Mouse (Mus musculus) liver, adult 10 weeks (tissue): Measurements from ENCODE around the gene Dohh. TPM values are rescaled to one million over a fixed set of nuclear protein-coding genes. Genes with fewer than 3 reads are reported as not detected.

Source experiments
- polyA plus RNA-seq: library from polyadenylated mRNA; stranded (reverse); fragments of 350-450 nt; fragmentation: Illumina TruSeq; extraction: RNeasy Lipid Tissue Mini Kit (QIAGEN cat#74804); gene quantifications from one replicate; pipeline ENCODE4 v1.2.3, GENCODE M21; 2014; ENCODE audit warnings: low read depth, low replicate concordance

Gene Dohh
- not detected for polyA plus RNA-seq

DNA sequence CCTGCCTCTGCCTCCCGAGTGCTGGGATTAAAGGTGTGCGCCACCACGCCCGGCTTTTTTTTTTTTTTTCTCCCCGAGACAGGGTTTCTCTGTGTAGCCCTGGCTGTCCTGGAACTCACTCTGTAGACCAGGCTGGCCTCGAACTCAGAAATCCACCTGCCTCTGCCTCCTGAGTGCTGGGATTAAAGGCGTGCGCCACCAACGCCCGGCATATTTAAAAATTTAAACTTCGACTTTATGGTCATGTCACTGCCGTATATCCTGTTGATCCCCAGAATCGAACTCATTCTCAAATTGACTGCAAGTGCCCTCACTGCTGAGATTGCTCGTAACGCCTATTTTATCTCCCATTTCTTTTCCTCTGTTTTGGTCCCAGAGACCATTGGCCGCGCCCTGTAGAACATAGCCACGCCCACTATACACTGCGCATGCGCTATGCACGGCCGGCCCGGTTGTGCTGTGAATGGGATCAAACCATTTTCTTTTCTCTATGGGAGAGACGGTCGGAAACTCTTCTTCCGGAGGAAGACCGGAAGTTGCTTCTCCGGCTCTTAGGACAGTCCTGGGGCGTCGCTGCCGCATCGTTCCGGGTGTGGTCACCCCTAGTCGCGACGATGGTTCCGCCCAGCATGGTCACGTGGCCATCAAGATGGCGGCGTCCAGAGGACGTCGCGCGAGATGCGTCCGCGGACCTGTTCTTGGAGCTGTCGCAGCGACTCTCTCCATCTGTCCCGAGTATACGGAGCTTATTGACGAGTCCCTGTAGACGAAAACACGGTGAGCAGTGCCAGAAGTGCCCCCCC lies at the start of gene Dohh, which contains the start of gene Gm48551:
TSS of gene Dohh (plus strand) at position 627 of the 803 bp plus-strand sequence.
TSS of gene Gm48551 (plus strand) at position 665 of the 803 bp plus-strand sequence.

DNA sequence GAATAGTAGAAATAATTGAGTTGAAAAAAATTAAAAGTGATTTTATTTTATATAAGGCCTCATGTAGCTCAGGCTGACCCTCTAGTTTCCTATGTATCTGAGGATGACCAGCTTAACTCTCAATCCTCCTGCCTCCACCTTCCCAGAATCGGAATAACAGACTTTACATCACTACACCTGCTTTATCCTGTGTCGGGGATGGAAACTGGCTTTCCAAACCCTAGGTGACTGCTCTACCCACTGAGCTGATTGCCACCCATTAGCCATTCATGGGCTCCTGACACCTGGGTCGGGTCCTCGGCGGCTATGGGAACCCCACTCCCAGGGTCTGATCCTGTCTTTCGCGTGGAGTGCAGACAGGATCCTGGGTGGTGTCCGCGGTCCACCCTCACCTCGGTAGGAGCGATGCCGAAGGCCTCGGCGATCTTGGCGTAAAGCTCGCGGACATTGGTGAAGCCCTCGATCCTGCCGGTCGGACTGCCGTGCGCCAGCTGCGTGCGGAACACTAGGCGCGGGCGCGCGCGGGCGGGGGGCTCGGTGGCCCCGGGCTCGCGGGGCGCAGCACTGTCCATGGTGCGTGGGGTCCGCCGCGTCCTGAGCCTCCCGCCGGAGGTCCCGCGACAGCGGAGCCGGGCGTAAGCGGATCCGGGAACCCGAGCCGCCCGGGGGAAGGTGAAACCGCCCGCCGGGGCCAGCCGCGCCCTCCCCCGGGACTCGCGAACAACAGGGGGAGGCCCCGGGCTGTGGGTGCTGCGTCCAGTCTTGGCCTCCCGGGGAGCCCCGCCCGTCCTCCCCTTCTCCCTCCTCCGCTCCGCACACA lies 41.3 kb upstream of the Dohh start, which contains the start of gene Gipc3:
TSS of gene Gipc3 (minus strand) at position 581 of the 820 bp plus-strand sequence.

DNA sequence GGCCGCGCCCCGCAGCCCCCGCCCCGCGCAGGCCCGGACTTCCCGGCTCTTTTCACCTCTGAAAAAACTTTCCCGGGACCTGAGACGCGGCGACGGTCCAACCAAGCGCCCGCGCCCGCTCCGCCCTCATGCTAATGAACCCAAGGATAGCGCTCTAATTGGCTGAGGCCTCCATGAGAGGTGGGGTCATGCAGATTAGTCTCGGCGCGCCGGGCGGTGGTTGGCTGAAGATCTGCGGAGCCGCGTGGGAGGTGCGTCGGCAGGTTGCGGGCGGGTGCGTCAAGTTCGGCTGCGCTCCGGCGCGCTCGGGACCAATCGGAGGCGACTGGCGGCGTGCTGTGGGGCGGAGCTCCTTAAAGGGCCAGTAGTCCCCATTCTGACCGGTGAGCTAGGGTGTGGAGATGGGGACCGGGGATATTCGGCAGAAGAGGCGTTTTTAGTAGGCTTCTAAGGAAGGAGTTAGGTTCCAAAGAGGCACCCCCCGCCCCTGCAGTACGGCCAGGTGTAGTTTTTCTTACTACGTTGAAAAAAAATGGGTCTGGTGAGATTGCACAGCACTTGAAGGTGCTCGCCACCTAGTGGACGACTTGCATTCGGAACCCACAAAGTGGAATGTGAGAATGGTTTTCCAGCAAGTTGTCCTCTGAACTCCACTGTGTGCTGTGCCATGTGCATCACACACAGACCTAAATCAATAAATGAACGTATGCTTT lies 33.7 kb upstream of the Dohh start, which contains the start of gene Hmg20b:
TSS of gene Hmg20b (minus strand) at position 130 of the 713 bp plus-strand sequence.

DNA sequence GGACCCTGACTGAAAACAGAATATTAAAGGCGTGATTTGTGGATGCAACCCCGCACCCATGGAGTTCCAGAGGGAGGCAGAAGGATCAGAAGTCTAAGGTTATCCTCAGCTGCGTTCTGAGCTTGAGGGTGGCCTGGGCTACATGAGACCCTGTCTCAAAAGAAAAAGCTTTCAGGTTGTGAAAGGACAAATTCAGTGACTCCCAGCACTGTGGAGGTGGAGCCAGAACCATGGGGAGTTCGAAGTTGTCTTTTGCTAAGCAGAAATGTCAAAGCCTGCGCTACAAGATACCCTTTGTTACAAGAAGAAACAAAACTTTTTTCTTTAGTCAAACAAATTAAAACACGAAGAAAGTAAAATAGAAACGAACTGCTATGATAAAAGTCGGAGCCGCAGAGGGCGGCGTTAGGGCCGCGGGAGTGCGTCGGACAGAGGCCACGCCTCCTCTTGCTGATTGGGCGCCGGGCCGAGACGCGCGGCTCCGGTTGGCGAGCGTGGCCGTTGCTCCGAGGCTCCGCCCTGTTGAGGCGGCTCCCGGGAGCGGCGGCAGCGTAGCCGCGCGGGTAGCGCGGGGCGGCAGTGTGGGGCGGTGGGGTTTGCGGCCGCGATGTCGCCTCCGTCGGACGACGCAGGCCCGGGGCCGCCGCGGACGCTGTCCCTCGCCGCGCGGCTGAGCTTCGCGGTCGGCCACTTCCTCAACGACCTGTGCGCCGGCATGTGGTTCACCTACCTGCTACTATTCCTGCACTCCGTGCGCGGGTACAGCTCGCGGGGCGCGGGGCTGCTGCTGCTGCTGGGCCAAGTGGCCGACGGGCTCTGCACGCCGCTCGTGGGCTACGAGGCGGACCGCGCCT lies 27.0 kb upstream of the Dohh start, which contains the start of gene Mfsd12:
TSS of gene Mfsd12 (plus strand) at position 501 of the 854 bp plus-strand sequence.

DNA sequence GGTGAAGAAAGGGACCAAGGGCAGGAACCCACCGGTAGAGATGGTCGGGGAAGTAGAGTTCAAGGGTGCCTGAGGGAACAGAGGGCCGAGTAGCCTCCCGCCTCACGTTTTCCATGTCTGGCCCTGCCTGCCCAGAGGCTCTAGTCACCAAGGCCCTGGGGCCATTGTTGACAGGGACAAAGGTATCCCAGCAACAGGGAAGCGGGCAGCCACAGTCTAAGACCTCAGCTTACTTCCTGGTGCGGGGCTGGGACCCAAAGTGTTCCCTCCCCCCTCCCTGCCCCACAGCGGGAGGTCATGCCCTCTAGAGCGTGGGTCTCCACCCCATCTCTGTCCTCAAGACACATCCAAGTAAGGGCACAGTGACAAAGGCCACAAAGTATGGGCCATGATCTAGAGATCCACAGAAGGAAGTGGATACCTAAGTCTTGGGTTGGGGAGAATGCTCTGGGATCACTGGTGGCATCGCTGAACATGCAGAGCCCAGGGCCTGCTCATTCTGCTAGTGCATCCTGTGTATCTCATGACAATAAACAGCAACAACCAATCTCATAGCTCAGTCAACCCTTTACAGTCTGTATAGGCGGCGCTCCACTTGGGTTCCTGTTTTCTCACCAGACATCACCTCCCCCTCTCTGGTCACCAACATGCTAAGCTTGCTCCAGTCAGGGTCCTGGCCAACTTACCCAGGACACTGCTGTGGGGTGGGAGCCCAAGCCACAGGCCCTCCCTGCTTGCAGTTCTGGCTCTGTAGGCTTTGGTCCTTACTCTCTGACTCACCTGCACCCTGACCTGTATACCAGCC lies 18.4 kb upstream of the Dohh start, which contains the start of gene 4930404N11Rik:
TSS of gene 4930404N11Rik (minus strand) at position 145 of the 805 bp plus-strand sequence.

DNA sequence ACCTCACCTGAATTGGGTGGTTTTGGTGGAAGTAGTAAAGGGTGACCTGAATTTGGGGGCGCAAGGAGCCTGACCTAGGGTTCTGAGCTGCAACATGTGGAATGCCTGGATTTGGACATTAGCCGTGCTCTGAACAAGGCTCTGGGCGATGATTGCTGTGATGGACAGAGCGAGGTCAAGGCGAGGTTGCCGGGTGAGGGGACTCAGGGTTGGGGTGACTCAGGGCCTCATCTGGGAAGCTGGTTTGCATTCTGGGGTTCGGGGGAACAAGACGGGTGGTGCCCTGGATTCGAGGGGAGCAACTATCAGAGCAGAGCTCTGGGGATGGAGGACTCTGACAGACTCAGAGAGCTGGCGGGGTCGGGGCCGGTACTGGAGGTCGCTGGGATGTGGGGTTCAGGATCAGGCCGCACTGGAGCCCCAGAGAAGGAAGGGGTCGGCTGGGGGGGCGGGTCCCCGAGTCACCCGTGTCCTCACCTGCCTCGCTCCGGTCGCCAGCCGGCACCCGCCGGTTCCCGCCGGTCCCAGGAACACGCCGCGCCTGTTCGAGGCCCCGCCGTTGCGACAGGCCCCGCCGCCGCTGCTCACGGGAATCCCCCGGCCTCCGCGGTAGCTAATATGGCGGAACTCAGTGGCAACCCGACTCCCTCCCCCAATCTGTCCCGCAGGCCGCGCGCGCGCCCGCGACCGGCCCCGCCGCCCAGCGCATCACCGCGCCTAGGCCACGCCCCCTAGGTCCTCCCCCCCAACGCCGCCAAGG lies 6.3 kb upstream of the Dohh start, which contains the start of gene Fzr1:
TSS of gene Fzr1 (minus strand) at position 724 of the 760 bp plus-strand sequence.

GRCm38 (mm10) chr10:81388505-81389055 lies 4.4 kb downstream of the Dohh start, which contains the start of gene Gm48552:
Gene Gm48552, plus strand, starts transcription at chr10:81389005.

DNA sequence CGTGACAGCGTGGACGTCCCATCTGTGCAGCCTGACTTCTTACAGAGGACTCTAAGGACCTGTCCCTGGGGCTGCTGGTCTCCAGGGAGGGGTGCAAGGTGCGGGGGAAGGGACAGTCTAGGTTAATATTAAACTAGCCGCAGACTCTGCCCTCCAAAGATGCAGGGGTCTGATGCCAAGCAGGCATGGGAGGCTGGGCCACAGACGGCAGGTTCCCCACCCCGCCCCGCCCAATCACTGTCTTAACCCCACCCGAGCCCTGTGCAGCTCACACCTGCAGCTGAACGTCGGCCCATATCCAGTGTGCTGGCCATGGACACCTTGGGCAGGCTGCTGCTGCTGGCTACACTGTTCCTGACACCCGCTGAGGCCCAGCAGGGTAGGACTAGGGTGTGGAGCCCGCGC lies 8.6 kb downstream of the Dohh start, which contains the start of gene Smim24:
TSS of gene Smim24 (plus strand) at position 271 of the 405 bp plus-strand sequence.

Other genes starting within 250 kb of the Dohh start
- gene Zbtb7a, start 249.2 kb upstream of the Dohh start, polyA plus RNA-seq = 6.0 TPM
- gene Pias4, start 216.5 kb upstream of the Dohh start, polyA plus RNA-seq = 0.61 TPM
- gene Eef2, start 207.8 kb upstream of the Dohh start, polyA plus RNA-seq = 34.4 TPM
- gene Dapk3, start 201.4 kb upstream of the Dohh start, polyA plus RNA-seq = not detected
- gene 4930442H23Rik, start 200.6 kb upstream of the Dohh start, polyA plus RNA-seq = not detected
- not detected for gene Nmrk2, start 182.4 kb upstream of the Dohh start, polyA plus RNA-seq
- not detected for gene Atcay, start 153.6 kb upstream of the Dohh start, polyA plus RNA-seq
- not detected for gene Zfr2, start 151.3 kb upstream of the Dohh start, polyA plus RNA-seq
- not detected for gene Matk, start 131.5 kb upstream of the Dohh start, polyA plus RNA-seq
- 4.6 TPM for gene Mrpl54, start 117.5 kb upstream of the Dohh start, polyA plus RNA-seq
- gene Apba3, start 117.5 kb upstream of the Dohh start, polyA plus RNA-seq = 1.1 TPM
- 1.4 TPM for gene Tjp3, start 92.8 kb upstream of the Dohh start, polyA plus RNA-seq
- 1.0 TPM for gene Pip5k1c, start 91.5 kb upstream of the Dohh start, polyA plus RNA-seq
- gene Cactin, start 63.3 kb upstream of the Dohh start, polyA plus RNA-seq = 0.24 TPM
- not detected for gene Tbxa2r, start 55.7 kb upstream of the Dohh start, polyA plus RNA-seq
- not detected for gene Gipc3, start 41.2 kb upstream of the Dohh start, polyA plus RNA-seq
- 4.2 TPM for gene Hmg20b, start 33.9 kb upstream of the Dohh start, polyA plus RNA-seq
- 0.24 TPM for gene Mfsd12, start 26.9 kb upstream of the Dohh start, polyA plus RNA-seq
- not detected for gene 4930404N11Rik, start 18.6 kb upstream of the Dohh start, polyA plus RNA-seq
- gene Fzr1, start 5.9 kb upstream of the Dohh start, polyA plus RNA-seq = 0.34 TPM
- gene Gm48551, start within 50 bp of the Dohh start, polyA plus RNA-seq = not detected
- gene Gm48552, start 4.6 kb downstream of the Dohh start, polyA plus RNA-seq = not detected
- gene Smim24, start 8.6 kb downstream of the Dohh start, polyA plus RNA-seq = not detected
- gene Nfic, start 71.2 kb downstream of the Dohh start, polyA plus RNA-seq = 14.6 TPM
- gene Celf5, start 98.3 kb downstream of the Dohh start, polyA plus RNA-seq = not detected
- gene Ncln, start 112.0 kb downstream of the Dohh start, polyA plus RNA-seq = 1.6 TPM
- gene S1pr4, start 115.7 kb downstream of the Dohh start, polyA plus RNA-seq = not detected
- gene Gna15, start 139.8 kb downstream of the Dohh start, polyA plus RNA-seq = not detected
- gene Gna11, start 160.8 kb downstream of the Dohh start, polyA plus RNA-seq = 4.4 TPM
- gene Aes, start 175.1 kb downstream of the Dohh start, polyA plus RNA-seq = 37.6 TPM
- gene Tle2, start 190.1 kb downstream of the Dohh start, polyA plus RNA-seq = 4.2 TPM
- gene Tle6, start 216.6 kb downstream of the Dohh start, polyA plus RNA-seq = 0.74 TPM
- 0.53 TPM for gene BC025920, start 221.8 kb downstream of the Dohh start, polyA plus RNA-seq
- 0.21 TPM for gene Sirt6, start 243.4 kb downstream of the Dohh start, polyA plus RNA-seq
- gene Ankrd24, start 244.1 kb downstream of the Dohh start, polyA plus RNA-seq = 1.6 TPM